Mouse (Mus musculus): ENCODE measurements around the gene Wtip. TPM values are rescaled to one million over a fixed set of nuclear protein-coding genes. Genes with fewer than 3 reads are reported as not detected.
"Not testable (repeated sequence)": the region's sequence is repeated elsewhere in the genome, so short reads cannot be mapped to it uniquely, and the experiment has no call there.

The Wtip gene
- total RNA-seq, 1 experiment, result 68.6 TPM

GRCm38 (mm10) chr7:34094911-34095481 is 38.1 kb downstream of the Wtip start, which contains the start of gene Scgb1b30:
Scgb1b30 (plus strand) TSS chr7:34095431.
- no peaks in the 10 kb centered on the region for H3K36me3 ChIP-seq (ENCODE audit: control insufficient read depth, insufficient read depth, low read length, poor library complexity, severe bottlenecking)
- no peak within 1 kb of the TSS for H3K4me3 ChIP-seq (ENCODE audit: insufficient read depth in 1 of 2, low read depth in 1 of 2, low read length in 2 of 2, poor library complexity in 1 of 2, severe bottlenecking in 1 of 2)
- H3K4me1 ChIP-seq (ENCODE audit: control insufficient read depth in 2 of 2, insufficient read depth in 2 of 2, low read length in 2 of 2, poor library complexity in 1 of 2), result no peaks in the 10 kb centered on the region
- no peaks in the 10 kb centered on the region for H3K9me3 ChIP-seq (ENCODE audit: control insufficient read depth, insufficient read depth, low read depth, low read length)
- H3K9ac ChIP-seq (ENCODE audit: insufficient read depth, low read depth, low read length, poor library complexity, severe bottlenecking), result no peak within 1 kb of the TSS
- in situ Hi-C loops (cut with MboI; ENCODE audit: low sequenced_read_pairs in 2 of 2, unreplicated experiment in 2 of 2), result no loop called here
- no peak for DNase-seq (ENCODE audit: low read depth, low spot score)
- TF ChIP-seq ZNF384 (IDR thresholded peaks at IDR 0.05; ENCODE audit: low read depth, low read length) (no peak), ZC3H11A (IDR thresholded peaks at IDR 0.05; ENCODE audit: borderline replicate concordance, low read depth, low read length) (no peak), CHD2 (IDR thresholded peaks at IDR 0.05; ENCODE audit: low read depth, low read length) (no peak)
- H3K27ac ChIP-seq (ENCODE audit: insufficient read depth, low read depth, low read length, poor library complexity, severe bottlenecking), result no peak within 1 kb of the TSS

GRCm38 (mm10) chr7:34068132-34068531 is 64.9 kb downstream of the Wtip start:
- H3K4me1 ChIP-seq (ENCODE audit: control insufficient read depth in 2 of 2, insufficient read depth in 2 of 2, low read length in 2 of 2, poor library complexity in 1 of 2); in situ Hi-C loops (cut with MboI; ENCODE audit: low sequenced_read_pairs in 2 of 2, unreplicated experiment in 2 of 2): not testable (repeated sequence)

More at GRCm38 (mm10) chr7:34068132-34068531, 64.9 kb downstream of the Wtip start:
- H3K9ac ChIP-seq (ENCODE audit: insufficient read depth, low read depth, low read length, poor library complexity, severe bottlenecking); H3K27ac ChIP-seq (ENCODE audit: insufficient read depth, low read depth, low read length, poor library complexity, severe bottlenecking); DNase-seq (ENCODE audit: low read depth, low spot score); H3K4me3 ChIP-seq (ENCODE audit: insufficient read depth in 1 of 2, low read depth in 1 of 2, low read length in 2 of 2, poor library complexity in 1 of 2, severe bottlenecking in 1 of 2); H3K9me3 ChIP-seq (ENCODE audit: control insufficient read depth, insufficient read depth, low read depth, low read length); H3K36me3 ChIP-seq (ENCODE audit: control insufficient read depth, insufficient read depth, low read length, poor library complexity, severe bottlenecking): not testable (repeated sequence)

Other genes with a start within 250 kb of the Wtip start
- not detected in 2 replicates for gene Scgb2b26, start 188.2 kb downstream of the Wtip start, total RNA-seq (2012; rRNA removed)
- gene Scgb2b27, start 119.3 kb downstream of the Wtip start, total RNA-seq (2012; rRNA removed), result not detected in 2 replicates
- not detected in 2 replicates for gene Scgb1b27, start 111.8 kb downstream of the Wtip start, total RNA-seq (2012; rRNA removed)
- not detected in 2 replicates for gene Scgb1b30, start 37.8 kb downstream of the Wtip start, total RNA-seq (2012; rRNA removed)
- 298 and 351 TPM in 2 replicates for gene Uba2, start 36.3 kb upstream of the Wtip start, total RNA-seq (2012; rRNA removed)
- 57.7 and 69.2 TPM in 2 replicates for gene Pdcd2l, start 63.4 kb upstream of the Wtip start, total RNA-seq (2012; rRNA removed)
- gene Gpi1, start 97.1 kb upstream of the Wtip start, total RNA-seq (2012; rRNA removed), result 227 and 285 TPM in 2 replicates
- not detected in 2 replicates for gene Gm6096, start 117.8 kb upstream of the Wtip start, total RNA-seq (2012; rRNA removed)
- 29.0 and 33.6 TPM in 2 replicates for gene 4931406P16Rik, start 180.3 kb upstream of the Wtip start, total RNA-seq (2012; rRNA removed)